Mouse (Mus musculus) retina, postnatal 1 day (tissue): ENCODE measurements around the gene Hoxa6.

ENCODE experiments used
- DNase-seq: peaks from one replicate; pipeline ENCODE4 v3.0.0-alpha.2; 2012

Hoxa6 gene

DNA sequence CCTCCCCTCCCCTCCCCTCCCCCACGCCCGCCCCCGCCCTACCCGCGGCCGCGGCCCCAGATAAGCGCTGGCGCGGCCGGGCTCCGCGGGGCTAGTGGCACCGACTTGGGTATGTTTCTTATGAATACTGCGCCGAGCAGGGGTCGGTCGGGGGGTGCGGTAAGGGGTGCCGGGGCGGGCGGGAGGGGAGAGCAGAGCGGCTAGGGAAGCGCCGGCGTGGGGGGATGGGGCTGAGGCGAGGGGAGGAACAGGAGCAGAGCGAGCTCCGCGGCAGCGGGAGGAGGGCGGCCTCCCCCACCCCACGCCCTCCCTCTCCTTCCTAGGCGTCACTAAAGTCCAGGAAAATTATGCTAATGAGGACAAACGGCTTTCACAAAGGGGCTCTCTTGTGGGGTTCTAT is 32.7 kb downstream of the Hoxa6 start:
- no peak for DNase-seq

DNA sequence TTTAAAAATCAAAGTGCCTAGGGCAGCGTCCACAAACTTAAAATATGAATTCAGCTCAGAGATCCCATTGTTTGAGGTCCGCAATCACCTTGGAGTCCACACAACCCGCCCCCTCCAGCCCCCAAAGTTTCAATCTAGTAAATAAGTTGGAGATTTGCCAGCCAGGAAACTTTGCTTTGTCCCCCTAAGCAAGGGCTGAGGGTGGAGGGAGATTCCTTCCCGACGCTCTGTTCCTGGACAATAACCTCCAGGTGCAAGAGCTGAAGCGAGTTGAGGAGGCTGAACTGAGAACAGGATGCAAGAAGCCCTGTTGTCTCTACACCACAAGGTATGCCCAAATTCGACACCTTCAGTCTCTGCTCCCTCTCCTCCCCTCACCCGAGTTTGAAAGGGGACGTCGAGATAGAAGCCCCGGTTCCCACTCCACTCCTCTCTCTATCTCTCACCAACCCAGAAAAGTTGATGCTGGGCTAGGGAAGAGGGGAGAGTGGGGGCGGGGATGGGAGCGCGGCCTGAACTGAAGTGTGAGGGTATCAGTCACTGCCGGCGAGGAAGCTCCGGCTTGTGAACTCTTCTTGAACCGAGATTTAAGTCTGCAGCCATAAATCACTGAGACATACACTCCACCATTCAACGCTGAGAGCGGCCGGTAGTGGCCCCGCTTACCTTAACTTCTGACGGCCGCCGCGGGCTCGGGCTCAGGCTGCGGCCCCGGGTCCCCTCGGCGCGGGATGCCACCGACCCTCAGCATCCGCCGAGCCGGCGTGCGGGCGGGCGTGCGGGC is 33.4 kb downstream of the Hoxa6 start:
- no peak for DNase-seq

DNA sequence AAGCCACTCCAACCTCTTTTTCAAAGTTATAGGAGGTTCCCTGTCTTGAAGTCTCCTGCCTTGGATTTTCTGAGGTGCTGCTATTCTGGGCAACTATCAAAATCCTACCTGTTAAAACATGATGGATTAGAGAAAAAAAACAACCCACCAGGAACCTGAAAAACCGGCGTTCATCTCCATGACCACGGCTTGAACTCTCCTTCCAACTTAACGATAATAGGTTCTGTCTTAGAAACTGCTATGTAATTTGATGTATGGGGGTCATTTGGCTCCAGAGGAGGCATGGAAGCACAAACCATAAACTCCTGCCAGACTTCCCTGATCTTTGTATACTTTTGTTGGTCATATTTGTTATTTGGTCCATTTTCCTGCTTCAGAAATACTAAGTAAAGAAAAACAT is 34.9 kb downstream of the Hoxa6 start:
- no peak for DNase-seq

DNA sequence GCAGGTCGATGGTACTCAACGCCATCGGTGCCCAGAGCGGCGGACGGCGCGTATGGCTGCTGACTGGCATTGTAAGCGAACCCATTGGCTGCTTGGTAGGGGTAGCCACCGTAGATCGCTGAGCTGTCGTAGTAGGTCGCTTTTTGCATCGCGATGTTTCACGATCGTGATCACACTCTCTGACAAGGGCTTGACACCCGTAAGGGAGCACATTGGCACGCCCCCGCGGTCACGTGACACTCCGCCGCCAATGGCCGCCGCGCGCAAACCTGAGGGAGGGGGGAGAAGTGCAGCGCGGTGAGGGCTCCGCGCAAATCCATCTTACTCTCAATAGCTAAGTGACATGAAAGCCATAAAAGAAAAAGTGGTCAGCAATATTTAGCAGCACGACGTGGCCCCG is 36.0 kb downstream of the Hoxa6 start:
- DNase-seq = peak; percentile 66

DNA sequence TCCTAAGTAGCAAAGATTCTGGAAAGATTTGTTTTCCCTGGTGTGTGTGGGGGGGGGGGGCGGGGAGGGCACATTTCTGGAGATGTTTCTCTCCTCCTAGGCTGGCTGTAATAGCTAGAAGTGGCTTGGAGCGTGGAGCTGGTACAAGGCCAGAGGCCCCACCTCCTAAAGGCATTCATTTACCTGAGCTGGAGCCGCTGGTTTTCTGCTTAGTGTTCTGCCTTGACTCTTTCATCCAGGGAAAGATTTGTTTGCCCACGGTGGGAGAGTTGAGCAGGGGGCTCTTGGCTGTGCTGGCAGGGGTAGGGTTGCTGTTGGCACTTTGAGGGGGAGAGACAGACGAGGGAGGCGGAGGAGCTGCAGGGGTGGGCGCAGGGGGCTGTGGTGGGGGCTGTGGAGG is 36.6 kb downstream of the Hoxa6 start:
- DNase-seq = no peak

DNA sequence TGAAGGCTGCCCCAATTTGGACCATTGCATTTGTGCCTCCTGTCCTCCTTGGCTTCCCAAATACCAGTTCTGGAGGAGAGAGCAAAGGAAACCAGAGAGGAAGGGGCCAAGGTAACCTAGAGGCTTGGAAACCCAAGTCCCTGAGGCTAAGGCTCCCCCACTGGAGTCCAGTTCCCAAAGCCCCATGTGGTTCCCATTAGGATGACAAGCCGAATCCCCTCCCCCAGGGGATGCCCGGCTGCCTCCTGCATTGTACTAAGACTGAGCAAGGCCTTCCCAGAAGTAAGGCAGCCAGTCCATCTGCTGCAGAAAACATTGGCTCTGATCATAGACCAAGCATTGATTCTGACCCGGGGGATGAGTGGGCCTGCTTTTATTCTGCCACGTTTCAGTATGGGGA is 37.2 kb downstream of the Hoxa6 start:
- no peak for DNase-seq

DNA sequence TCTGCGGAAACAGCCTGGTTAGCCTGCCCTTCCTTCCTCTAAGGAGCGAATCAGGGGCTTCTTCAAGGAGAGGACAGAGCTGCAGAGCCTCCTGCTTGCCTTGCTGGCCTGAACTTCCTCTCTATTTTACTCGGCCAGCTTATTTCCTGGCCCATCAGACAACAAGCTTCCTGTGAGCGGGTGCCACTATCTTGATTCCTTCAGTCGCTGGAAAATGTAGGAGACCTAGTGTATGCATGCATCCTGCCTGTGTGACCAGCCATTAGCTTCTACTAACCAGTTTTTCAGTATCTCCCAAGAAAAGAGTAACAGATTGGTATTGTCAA is 37.7 kb downstream of the Hoxa6 start:
- no peak for DNase-seq

DNA sequence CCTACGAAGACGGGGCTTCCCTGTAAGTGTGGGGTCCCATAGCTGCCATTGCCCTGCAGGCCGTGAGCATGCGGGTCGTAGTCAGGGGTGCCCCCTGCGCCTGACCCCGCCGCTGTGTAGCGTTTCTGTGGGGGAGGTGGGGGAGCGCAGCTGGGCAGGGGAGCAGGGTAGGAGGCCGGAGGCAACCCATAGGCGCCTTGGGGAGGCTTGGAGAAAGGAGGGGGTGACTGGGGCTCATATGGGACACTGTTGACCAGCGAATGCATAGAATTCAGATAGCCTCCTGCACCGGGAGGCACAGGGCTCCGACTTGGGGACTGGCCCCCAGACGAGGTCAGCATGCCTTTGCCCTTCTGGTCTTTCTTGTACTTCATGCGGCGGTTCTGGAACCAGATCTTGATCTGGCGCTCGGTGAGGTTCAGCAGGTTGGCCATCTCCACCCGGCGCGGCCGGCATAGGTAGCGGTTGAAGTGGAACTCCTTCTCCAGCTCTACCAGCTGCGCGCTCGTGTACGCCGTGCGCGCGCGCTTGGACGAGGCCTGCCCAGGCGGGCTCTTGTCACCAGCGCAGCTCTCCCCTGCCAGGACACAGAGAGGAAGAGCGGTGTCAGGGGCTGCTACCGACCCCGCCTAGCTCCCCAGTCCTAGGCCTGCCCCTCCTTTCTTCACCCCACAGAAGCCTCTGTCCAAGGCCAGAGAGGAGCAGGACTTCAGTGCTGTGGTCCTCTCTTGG is 38.2 kb downstream of the Hoxa6 start:
- no peak for DNase-seq

DNA sequence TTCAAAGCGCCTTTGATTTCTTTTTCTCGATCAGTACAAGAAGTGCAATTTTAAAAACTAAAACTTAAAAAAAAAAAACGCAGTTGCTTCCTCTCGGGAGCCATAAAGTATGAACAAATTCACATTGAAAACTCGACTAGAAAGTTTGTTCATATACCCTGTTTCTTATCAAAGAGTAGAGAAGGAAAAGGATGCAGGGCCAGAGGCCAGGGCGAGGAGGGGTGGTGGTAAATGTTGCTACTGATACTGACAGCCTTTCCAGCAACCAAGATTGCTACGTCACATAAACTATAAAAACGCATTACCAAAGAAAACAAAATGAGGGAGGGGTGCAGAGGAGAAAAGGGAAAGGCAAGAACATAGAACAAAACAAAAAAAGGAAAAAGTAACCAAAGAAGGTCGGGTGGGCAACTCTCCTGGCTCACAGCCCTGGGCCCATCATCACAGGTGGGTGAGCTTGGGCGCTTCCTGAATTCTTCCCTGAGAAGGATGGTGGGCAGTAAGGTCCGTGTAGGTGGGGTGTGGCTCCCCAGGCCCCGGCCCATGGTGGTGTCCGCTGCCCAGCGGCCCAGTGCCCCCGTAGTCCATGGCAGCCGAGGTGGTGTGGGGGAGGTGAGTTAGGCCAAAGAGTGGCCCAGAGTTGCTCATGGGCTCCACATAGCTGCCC is 38.9 kb downstream of the Hoxa6 start:
- no peak for DNase-seq

DNA sequence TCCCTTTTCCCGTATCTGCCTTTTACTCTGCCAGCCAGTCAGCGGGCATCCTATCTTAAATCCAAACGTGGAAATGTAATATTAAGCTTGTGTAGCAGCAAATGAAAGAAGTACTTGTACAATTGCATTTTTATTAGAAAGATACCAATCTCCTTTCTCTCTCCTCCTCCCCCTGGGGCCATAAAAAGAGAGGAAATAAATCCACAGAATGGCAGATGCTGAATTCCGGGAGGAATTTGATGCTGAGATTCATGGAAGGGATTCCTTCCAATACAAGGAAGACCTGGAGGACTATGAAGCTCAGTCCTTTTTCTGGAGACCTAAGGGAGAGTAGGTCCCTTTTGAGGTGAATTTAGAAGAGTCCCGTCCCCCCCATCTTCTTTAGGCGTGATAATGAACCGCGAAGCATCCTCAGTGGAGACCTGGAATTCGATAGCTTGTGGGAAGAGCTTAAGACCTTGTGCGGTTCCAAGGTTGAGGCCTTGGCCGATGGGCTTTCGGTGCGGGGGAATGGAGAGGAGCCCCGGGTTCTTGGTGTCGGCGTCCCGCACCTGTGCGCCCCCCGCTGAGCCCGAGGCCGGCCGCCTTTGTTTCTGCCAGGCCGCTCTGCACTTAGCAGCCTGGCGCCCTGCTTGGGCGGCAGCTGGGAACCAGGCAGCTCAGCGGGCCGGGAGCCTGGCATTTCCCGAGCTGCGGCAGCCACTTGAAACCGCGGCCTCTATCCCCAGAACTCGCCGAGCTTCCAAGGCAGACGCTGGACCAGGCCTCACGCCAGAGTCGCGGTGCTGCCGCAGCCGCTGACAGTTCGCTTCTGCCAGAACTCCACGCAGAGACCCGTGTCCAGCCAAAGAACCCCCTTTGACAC is 40.1 kb downstream of the Hoxa6 start:
- DNase-seq = no peak

DNA sequence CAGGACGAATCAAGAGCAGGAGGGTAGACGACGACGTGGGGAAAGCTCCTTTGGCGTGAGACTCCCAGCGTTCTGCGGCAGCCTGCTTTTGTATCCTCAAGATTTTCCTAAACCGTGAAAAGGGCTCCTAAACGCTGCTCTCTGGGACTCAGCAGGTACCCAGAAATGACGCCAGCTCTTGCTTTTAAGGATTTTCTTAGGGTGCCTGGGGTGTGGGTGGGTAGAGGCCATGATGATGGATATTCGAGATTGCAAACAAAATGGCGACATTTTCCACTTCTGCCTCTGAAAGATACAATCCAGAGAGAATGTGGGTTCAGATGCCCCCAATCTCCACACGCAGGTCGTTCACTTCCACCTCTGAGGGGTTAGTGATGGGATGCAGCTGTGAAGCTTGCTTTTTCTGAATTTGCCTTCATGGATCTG is 40.8 kb downstream of the Hoxa6 start:
- DNase-seq = no peak

DNA sequence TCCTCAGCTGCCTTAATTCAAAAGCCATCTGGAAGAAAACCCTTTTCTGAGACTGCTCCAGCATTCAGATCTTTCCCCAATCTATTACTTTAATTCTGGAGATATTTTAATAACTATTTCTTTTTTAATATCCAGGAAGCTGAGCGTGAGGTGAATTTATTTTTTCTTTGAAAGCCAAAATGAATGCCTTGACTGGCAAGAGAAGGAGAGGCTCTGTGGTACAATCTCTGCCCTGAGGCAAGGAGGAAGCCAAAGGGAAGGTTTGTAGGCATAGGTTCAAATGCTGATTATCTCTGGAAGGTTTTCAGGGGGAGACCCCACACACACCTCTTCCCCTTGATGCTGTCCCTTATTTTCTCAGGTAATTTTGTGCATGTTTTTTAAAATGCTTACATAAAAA is 41.3 kb downstream of the Hoxa6 start:
- DNase-seq = no peak

DNA sequence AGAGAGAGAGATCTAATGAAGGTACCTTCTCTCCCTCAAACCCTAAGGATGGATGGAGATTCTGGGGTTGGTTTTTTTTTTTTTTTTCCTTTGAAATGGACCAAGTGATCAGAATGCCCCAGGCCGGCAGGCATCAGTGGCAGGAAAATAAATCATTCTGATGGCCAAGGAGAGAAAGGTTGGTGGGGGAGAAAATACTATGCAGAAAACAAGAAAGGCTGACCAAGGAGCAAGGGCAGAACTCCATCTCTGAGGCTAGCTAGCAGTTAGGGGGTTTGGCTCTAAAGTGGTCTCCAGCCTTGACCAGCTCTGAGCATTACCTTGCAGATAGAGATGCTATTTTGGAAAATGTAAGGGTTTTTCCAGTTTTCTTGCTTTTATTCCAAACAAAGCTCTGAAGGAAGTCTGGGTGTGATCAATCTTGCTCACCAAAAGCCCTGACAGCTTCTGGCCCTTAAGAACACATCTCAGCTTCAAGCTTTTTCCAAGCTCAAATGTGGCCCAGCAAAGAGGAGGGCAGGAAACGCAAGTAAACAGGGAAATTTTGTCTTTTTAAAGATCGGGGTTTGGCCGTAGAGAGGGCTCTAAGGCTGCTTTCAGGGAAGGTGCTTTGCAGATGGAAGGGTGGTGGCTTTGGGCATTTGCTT is 42.0 kb downstream of the Hoxa6 start:
- DNase-seq = no peak

DNA sequence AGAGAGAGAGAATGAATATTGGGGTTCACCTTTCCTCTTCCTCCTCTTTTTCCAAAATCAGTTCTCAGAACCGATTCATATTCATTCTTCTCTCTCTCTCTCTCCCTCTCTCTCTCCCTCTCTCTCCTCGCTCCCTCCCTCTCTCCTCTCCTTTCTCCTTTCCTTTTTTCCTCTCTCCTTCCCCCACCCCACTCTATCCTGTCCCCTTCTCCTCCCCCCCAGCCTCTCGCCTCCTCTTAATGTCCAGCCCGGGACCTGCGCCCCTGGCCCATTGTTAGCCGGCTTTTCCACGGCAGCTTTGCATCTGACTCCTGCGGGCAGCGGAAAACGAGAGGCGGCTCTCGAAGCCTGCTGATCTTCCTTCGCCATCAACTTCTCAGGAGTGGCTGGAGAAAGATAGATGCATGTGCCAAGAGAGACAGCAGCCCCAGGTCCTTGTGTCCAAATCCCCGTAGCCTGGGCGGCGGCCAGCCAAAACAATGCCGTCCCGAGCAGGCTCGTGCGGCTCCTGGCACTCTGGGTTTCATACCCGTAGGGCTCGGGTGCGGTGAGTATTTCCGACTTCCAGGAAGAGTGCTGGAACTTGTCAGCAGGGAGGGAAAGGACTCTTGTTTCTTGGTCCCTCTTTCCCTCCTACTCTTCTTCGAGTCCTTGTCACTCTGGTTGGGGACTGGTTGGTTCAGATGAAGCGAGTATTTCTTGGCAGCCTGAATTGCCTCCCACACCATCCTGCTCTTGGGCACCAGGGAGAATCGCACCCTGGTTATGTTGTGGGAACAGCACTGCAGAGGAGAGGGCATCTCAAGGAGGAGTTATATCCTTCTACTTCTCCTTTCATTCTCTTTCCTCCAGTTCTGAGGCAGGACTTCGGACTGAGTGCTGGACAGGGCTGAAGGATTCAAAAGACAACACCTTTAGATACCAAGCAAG is 42.8 kb downstream of the Hoxa6 start:
- no peak for DNase-seq

DNA sequence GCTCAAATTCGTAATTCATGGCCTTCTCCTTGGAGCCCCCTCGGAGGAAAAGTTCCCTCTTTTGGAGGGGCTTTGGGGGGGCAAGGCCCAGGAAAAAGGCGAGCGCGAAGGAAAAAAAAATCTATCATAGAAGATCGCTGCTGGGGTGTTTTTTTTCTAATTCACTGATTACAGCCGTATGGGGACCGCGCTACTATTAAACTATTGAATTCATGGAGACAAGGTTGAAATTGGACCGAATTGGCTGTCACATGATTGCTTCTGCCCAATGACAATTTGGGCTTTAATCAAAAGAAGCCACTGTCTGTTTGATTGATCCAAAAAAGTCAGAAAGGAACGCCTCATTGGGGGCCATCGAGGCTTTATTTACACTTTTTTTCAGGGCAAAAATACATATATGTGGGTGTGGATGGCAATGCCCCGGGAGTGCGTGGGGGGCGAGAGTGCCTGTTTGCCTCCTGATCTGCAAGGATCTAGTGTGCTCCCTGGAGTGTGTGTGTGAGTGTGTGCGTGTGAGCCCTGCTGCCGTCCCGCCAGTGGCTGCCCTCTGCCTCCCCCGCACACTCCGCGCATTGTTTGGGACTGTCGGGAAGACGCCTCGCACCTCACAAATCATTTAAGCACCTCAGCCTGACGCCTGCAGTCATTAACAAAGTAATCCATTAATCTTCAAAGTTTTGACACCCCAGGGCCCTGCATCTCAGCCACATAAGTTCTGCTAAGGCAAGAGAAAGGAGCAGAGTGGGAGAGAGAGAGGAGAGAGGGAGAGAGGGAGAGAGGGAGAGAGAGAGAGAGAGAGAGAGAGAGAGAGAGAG is 43.7 kb downstream of the Hoxa6 start, which contains the start of gene Hoxa2:
Hoxa2 (minus strand) TSS at position 206 of the 815 bp plus-strand sequence.
- DNase-seq = no peak

DNA sequence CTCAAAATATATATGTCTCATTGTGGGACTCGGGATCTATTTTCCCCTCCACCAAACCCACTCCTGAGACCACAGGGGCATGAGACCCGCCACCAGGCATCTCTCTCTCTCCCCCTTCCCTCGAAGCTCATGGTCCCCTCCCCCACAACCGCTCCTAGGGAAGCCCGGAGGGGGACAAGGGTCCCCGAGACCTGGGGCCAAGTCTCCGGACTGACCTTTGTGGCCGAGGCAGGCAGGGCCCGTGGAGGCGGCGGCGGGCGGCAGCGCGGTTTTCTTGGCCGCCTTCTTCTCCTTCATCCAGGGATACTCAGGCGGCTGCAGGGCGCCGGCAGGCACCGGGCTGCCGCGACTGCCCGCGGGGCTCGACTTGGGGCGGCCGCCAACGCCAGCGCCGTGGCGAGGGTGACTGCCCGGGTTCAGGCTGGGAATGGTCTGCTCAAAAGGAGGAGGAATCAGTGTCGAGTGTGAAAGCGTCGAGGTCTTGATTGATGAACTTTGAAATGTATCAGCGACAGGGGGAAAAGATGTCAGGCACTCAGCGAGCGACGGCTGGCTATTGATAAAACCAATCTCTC is 44.4 kb downstream of the Hoxa6 start:
- no peak for DNase-seq

DNA sequence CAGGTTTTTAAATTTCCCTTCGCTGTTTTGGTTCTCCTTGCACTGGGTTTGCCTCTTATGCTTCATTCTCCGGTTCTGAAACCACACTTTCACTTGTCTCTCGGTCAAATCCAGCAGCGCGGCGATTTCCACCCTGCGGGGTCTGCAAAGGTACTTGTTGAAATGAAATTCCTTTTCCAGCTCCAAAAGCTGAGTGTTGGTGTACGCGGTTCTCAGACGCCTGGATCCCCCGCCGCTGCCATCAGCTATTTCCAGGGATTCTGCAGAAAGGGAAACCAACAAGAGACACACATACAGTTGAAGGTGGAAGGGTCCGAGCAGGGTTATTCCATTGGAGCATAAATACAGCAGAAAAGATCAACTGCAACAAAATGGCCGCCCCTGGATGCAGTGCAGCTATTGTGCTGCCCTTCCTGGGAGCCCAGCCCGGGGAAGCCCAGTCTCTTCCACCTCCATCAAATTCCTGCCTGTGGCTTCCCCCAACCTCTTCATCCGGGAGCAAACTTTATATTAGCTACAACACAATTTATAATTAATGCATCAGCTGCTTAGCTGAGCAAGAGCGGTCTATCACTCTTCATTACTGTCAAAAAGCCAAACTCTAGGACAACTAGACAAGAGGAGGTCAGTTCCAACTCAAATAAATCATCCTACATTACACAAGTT is 45.0 kb downstream of the Hoxa6 start:
- no peak for DNase-seq

DNA sequence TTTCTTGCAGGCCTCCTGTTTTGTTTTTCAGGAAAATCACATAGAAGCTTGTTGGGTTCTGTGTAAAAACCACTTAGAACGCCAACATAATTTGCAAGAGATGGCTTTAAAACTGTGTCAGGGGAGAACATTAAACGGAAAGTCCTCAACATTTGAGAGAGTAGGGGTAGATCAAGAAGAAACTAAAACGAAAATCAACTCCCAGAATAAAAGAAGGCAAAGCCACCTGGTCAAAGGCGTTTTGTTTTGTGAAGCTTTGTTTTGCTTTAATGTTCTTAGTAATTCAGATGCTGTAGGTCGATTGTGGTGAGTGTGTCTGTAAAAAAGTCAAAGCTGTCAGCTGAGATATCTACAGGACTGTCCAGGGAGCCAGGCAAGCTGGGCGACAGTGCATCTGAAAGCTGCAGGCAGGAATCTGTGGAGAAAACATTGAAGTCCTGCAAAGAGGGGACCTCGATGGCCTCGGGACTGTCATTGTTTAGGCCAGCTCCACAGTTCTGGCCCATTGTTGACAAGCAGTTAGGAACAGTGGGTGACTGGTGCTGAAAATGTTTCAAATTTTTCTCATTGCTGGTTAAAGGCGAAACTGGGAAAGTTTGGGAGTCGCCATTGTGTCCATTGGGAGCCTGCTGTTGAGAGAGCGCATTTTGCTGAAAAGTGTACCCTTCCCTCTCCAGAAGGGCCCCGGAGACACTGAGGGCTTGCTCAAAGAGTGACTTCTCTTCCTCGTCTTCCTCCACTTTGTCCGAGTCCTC is 45.7 kb downstream of the Hoxa6 start:
- no peak for DNase-seq

DNA sequence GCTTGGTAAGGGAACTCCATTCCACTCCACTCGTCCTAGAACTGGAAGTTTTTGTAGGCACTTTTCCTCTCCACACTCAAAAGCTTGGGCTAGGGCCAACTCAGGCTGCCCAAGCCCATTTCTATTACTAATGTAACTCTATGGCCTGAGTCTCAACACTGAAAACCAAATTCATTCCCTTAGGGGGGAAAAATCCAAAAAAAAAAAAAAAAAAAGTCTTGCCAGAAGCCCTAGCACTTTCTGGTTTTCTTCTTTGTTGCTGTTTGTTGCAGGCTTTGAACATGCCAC is 46.5 kb downstream of the Hoxa6 start:
- no peak for DNase-seq
